Mouse (Mus musculus) lung, embryonic 16.5 days (tissue): ENCODE data around the gene Kifc1. TPM values are rescaled to one million over a fixed set of nuclear protein-coding genes. Genes with fewer than 3 reads are reported as not detected.

Source experiments
- ATAC-seq: fragments of 200-750 bp; cut with Nextera tagmentation; 2 replicates; pipeline ENCODE4 v1.8.0; 2017; ENCODE audit warnings: low read depth, mild to moderate bottlenecking, moderate library complexity
- H3K27ac ChIP-seq: fragments of 300-500 bp; sonication (generic); 2 replicates; pipeline ENCODE4 v1.5.1; 2014; ENCODE audit warnings: mild to moderate bottlenecking, control low read depth, low read length
- H3K27me3 ChIP-seq: fragments of 300-500 bp; sonication (generic); 2 replicates; pipeline ENCODE4 v1.6.1; 2014; ENCODE audit warnings: low read depth, low read length, mixed read lengths; ENCODE audit not compliant: control insufficient read depth, insufficient read depth
- H3K36me3 ChIP-seq: fragments of 300-500 bp; sonication (generic); 2 replicates; pipeline ENCODE4 v1.6.1; 2014; ENCODE audit warnings: low read length; ENCODE audit not compliant: control insufficient read depth, insufficient read depth
- H3K4me1 ChIP-seq: fragments of 300-500 bp; sonication (generic); replicated peaks from 2 replicates; pipeline ENCODE4 v1.6.1; 2014; ENCODE audit warnings: low read length, mixed read lengths; ENCODE audit not compliant: control insufficient read depth, insufficient read depth
- H3K4me2 ChIP-seq: fragments of 300-500 bp; sonication (generic); 2 replicates; pipeline ENCODE4 v1.6.1; 2014; ENCODE audit warnings: low read depth, low read length, control low read depth
- H3K4me3 ChIP-seq: fragments of 300-500 bp; sonication (generic); 2 replicates; pipeline ENCODE4 v1.5.1; 2014; ENCODE audit warnings: mild to moderate bottlenecking, low read length, control low read depth
- H3K9ac ChIP-seq: fragments of 300-500 bp; sonication (generic); 2 replicates; pipeline ENCODE4 v1.6.1; 2014; ENCODE audit warnings: low read length, control low read depth
- H3K9me3 ChIP-seq: fragments of 300-500 bp; sonication (generic); 2 replicates; pipeline ENCODE4 v1.6.1; 2016; ENCODE audit warnings: low read length; ENCODE audit not compliant: control insufficient read depth
- WGBS: fragments of 180-500 bp; shearing (Covaris S2); extraction: QIAGEN DNeasy Blood & Tissue Kit; methylation state at CpG from one replicate; pipeline ENCODE4 v1.1.7; 2014; 5-methylcytosine and 5-hydroxymethylcytosine counted together
- polyA plus RNA-seq: library from polyadenylated mRNA; unstranded; fragments of >200 nt; fragmentation: Nextera tagmentation; extraction: Ambion mirVana; gene quantifications from 2 replicates; pipeline ENCODE4 v1.2.1, GENCODE M21; 2015

The Kifc1 gene
- polyA plus RNA-seq = 8.8 and 9.6 TPM in 2 replicates

DNA sequence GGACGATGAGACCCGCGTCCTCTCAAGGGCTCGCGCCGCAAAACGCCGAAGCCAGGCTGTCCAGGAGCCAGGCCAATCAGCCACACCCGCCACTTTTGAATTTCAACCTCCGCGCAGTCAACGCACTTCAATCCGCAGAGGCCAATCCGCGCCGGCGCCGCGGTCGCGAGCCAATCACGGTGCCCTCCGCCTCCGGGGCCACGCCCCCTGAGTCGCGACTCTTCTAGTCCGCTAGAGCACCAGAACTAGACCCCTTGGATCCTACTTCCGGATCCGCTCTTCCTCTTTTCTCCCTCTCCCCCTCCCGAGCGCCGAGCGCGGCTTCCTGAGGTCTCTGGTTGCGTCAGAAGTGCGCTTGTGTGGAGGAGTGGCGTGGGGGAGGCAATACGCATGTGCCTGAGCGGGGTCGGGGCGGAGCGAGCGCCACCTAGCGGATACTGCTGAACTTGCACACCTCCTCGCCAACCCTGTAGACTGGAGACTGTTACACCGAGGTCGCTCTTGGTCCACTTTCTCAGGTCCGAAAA lies at the start of gene Kifc1:
Gene Kifc1, minus strand, starts transcription at position 129 of the 527 bp plus-strand sequence.
- Histone ChIP-seq H3K9me3 (no peaks in the 10 kb centered on the region), H3K4me2 (peak within 1 kb of the TSS; percentile 51), H3K9ac (peak within 1 kb of the TSS; percentile 70), H3K36me3 (peaks cover 8% of the 10 kb centered on the region), H3K27me3 (no peaks in the 10 kb centered on the region), H3K4me1 (peaks cover 9% of the 10 kb centered on the region), H3K4me3 (peak within 1 kb of the TSS; percentile 65), H3K27ac (peak within 1 kb of the TSS; percentile 51)
- whole genome bisulfite sequencing = under 1% methylated on average over 49 of the region's 49 CpGs
- ATAC-seq = peak; percentile 99

GRCm38 (mm10) chr17:33938783-33939182 lies 48.3 kb upstream of the Kifc1 start:
- H3K9me3 ChIP-seq = no peaks in the 10 kb centered on the region
- H3K4me3 ChIP-seq = no peak overlapping the region
- peaks cover 26% of the 10 kb centered on the region; the same call in 1 of the 2 replicates for H3K36me3 ChIP-seq
- H3K9ac ChIP-seq = no peak overlapping the region
- 69% methylated on average over 11 of the region's 11 CpGs for WGBS
- no peaks in the 10 kb centered on the region for H3K27me3 ChIP-seq
- H3K4me1 ChIP-seq = peaks cover 17% of the 10 kb centered on the region
- no peak overlapping the region for H3K4me2 ChIP-seq
- ATAC-seq = no peak
- no peak overlapping the region for H3K27ac ChIP-seq

- Histone ChIP-seq H3K27me3 (no peaks in the 10 kb centered on the region), H3K36me3 (peaks cover 21% of the 10 kb centered on the region; the same call in 1 of the 2 replicates), H3K9me3 (no peaks in the 10 kb centered on the region), H3K9ac (no peak overlapping the region), H3K4me2 (no peak overlapping the region), H3K4me3 (no peak overlapping the region), H3K27ac (no peak overlapping the region), H3K4me1 (peaks cover 17% of the 10 kb centered on the region)
- no peak for ATAC-seq
- WGBS = 75% methylated on average over 15 of the region's 15 CpGs
Measured at GRCm38 (mm10) chr17:33936993-33937392, 46.5 kb upstream of the Kifc1 start.

GRCm38 (mm10) chr17:33935422-33936055 lies 45.1 kb upstream of the Kifc1 start:
- WGBS = 84% methylated on average over 21 of the region's 21 CpGs

GRCm38 (mm10) chr17:33932970-33933369 lies 42.5 kb upstream of the Kifc1 start:
- no peak overlapping the region for H3K4me2 ChIP-seq
- H3K4me3 ChIP-seq = no peak overlapping the region
- H3K27ac ChIP-seq = no peak overlapping the region
- no peaks in the 10 kb centered on the region for H3K9me3 ChIP-seq
- peaks cover 18% of the 10 kb centered on the region; the same call in 1 of the 2 replicates for H3K36me3 ChIP-seq
- ATAC-seq = no peak
- peaks cover 20% of the 10 kb centered on the region for H3K4me1 ChIP-seq
- WGBS = 90% methylated on average over 15 of the region's 15 CpGs
- H3K9ac ChIP-seq = no peak overlapping the region
- H3K27me3 ChIP-seq = no peaks in the 10 kb centered on the region

More at GRCm38 (mm10) chr17:33935422-33936055, 45.1 kb upstream of the Kifc1 start:
- H3K4me2 ChIP-seq = no peak overlapping the region
- ATAC-seq = no peak
- H3K27ac ChIP-seq = no peak overlapping the region
- no peaks in the 10 kb centered on the region for H3K9me3 ChIP-seq
- H3K9ac ChIP-seq = no peak overlapping the region
- H3K36me3 ChIP-seq = peaks cover 21% of the 10 kb centered on the region; the same call in 1 of the 2 replicates
- H3K4me3 ChIP-seq = no peak overlapping the region
- H3K4me1 ChIP-seq = peaks cover 20% of the 10 kb centered on the region
- no peaks in the 10 kb centered on the region for H3K27me3 ChIP-seq

DNA sequence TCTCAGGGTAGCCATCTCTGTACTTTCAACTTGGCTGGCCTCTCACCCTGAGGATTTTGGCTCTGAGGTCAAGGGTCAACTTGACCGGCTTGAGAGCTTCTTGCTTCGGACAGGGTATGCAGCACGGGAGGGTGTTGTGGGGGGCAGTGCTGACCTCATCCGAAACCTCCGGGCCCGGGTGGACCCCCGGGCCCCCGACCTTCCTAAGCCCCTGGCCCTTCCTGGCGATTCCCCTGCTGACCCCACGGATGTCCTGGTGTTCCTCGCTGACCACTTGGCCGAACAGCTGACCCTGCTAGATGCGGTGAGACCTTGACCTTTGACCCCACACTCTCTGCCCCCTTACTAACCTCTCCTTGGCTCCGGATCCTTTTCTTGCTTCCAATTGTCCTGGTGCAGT lies 42.0 kb upstream of the Kifc1 start:
- ATAC-seq = no peak
- no peak overlapping the region for H3K27ac ChIP-seq
- H3K9me3 ChIP-seq = no peaks in the 10 kb centered on the region
- H3K4me1 ChIP-seq = peaks cover 22% of the 10 kb centered on the region
- no peak overlapping the region for H3K9ac ChIP-seq
- H3K27me3 ChIP-seq = no peaks in the 10 kb centered on the region
- H3K36me3 ChIP-seq = peaks cover 16% of the 10 kb centered on the region
- no peak overlapping the region for H3K4me3 ChIP-seq
- H3K4me2 ChIP-seq = no peak overlapping the region
- 81% methylated on average over 14 of the region's 14 CpGs for WGBS

DNA sequence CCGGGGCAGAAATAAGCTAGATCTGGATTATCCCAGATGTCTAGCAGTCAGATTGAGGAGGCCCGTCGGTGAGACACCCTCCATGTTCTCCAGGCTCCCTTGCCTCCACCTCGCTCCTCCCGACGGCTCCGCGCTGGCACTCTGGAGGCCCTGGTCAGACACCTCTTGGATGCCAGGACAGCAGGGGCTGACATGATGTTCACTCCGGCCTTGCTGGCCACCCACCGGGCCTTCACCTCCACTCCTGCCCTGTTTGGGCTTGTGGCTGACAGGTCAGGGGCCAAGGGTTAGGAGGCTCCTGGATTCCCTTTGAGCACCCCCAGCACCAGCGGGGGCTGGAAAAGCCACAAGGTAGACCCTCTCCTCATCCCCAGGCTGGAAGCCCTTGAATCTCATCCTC lies 41.5 kb upstream of the Kifc1 start:
- H3K4me1 ChIP-seq = peaks cover 22% of the 10 kb centered on the region
- H3K4me2 ChIP-seq = no peak overlapping the region
- H3K36me3 ChIP-seq = peaks cover 12% of the 10 kb centered on the region
- no peak overlapping the region for H3K9ac ChIP-seq
- no peaks in the 10 kb centered on the region for H3K27me3 ChIP-seq
- 90% methylated on average over 11 of the region's 11 CpGs for WGBS
- no peak for ATAC-seq
- no peak overlapping the region for H3K27ac ChIP-seq
- no peaks in the 10 kb centered on the region for H3K9me3 ChIP-seq
- H3K4me3 ChIP-seq = no peak overlapping the region

DNA sequence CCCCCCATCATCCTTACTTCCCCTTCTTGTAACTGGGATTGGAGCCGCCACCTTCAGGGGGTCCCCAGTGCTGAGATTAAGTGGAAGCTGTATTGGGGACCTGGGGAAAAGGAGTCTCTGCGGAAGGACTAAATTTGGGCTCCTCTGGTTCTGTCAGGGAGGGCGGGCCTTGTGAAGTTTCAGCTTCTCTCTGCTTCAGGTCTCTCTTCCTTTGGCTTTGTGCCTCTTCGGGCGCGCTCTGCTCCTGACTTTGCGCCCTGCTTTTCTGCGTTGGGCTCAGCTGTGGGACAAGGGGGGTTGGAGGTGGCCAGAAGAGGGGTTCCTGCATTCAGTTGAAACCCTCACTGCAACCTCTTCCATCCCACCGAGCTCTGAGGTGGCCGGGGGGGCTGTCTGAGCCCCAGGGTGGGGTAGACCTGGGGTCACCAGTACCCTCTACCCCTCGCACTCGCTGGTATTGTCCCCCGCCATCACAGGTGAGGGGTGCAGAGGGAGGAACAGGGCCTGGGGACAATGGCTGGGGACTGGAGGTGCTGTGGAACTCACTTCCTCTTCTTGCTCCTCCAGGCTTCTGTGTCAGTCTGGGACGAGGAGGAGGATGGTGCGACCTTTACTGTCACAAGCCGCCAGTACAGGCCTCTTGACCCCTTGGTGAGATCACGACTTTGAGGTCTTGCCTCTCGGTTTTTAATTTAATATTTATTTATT lies 40.9 kb upstream of the Kifc1 start:
- peak overlapping the region; percentile 22; the same call in 1 of the 2 replicates for H3K27ac ChIP-seq
- WGBS = 35% methylated on average over 18 of the region's 18 CpGs
- H3K4me2 ChIP-seq = peak overlapping the region; percentile 94
- no peaks in the 10 kb centered on the region for H3K9me3 ChIP-seq
- H3K9ac ChIP-seq = peak overlapping the region; percentile 91
- H3K27me3 ChIP-seq = no peaks in the 10 kb centered on the region
- peaks cover 22% of the 10 kb centered on the region for H3K4me1 ChIP-seq
- peaks cover 12% of the 10 kb centered on the region for H3K36me3 ChIP-seq
- no peak for ATAC-seq
- H3K4me3 ChIP-seq = peak overlapping the region; percentile 82
